Comparison of ENCODE assay signal across 16 mouse cellular contexts in genomic region chr13:89105889-89106288, GRCm38 (mm10).
"Had no signal": no experiment of that assay in that cellular context is flagged by ENCODE, and none has a peak within 500 bp of the region (broad histone marks: within the 10 kb centered on the region; RNA-seq: fewer than 3 reads in every experiment).

No protein-coding gene starts in this region.

- H3K4me3 ChIP-seq: neural tube, embryonic 12.5 days; neural tube, embryonic 13.5 days; neural tube, embryonic 15.5 days; stomach, embryonic 15.5 days had no signal

- DNase-seq: retina, postnatal 1 day; right cerebral cortex, adult 18-20 months; right cerebral cortex, postnatal 14 days; right cerebral cortex, postnatal 25 days; right cerebral cortex, postnatal 4 days; spleen, adult 18-20 months; thymus, adult 18-20 months; thymus, adult 2 months; thymus, postnatal 14 days; thymus, postnatal 25 days; thymus, postnatal 4 days had no signal

- H3K27ac ChIP-seq: neural tube, embryonic 12.5 days; neural tube, embryonic 13.5 days; neural tube, embryonic 15.5 days; stomach, embryonic 15.5 days; stomach, postnatal 0 days had no signal
